Mouse (Mus musculus) megakaryocyte, embryonic 14.5 days (primary cell): ENCODE measurements at regions not wholly inside any gene's neighbourhood (a gene's known extent, or its start where the extent isn't known, plus 50 kb on each side); places are given as distances from the start of the nearest gene placed in this dataset.

Source experiments
- H3K27me3 ChIP-seq: replicated peaks from 2 replicates; pipeline ENCODE3; 2012; ENCODE audit warnings: inconsistent platforms
- H3K36me3 ChIP-seq: replicated peaks from 2 replicates; pipeline ENCODE3; 2012; ENCODE audit warnings: low read length, inconsistent platforms, mixed read lengths
- H3K4me1 ChIP-seq: 2 replicates; pipeline ENCODE4 v1.6.1; 2012; ENCODE audit warnings: inconsistent platforms
- H3K4me3 ChIP-seq: replicated peaks from 2 replicates; pipeline ENCODE3; 2012; ENCODE audit warnings: moderate library complexity, mild to moderate bottlenecking, inconsistent platforms
- H3K9me3 ChIP-seq: 2 replicates; pipeline ENCODE4 v1.6.1; 2012; ENCODE audit warnings: inconsistent platforms
- FLI1 ChIP-seq: IDR thresholded peaks from 2 replicates; pipeline ENCODE4 v1.6.1; 2012; ENCODE audit warnings: low read length, inconsistent platforms, mixed read lengths
- GATA1 ChIP-seq: IDR thresholded peaks from 3 replicates; pipeline ENCODE4 v1.6.1; 2012; ENCODE audit warnings: mixed read lengths, low read length, inconsistent platforms, borderline replicate concordance

DNA sequence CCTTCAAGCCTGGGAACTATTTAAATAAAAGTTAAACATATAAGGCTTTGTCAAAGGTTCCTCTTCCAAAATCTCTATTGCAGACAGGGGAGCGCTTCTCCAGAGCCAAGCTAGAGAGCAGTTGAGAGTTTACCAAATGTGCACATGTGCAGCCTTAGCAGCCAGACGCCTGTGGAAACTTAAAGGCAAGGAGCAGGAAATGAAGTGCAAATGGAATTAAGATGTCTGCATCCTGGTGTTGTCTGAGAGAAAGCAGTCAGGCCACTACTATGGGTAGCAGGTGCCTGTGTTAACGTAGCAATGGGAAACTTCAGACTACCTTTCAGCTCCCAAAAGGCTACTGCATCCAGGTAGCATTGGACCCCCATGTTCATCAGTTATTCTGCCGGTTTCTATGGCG is 282.4 kb upstream of the Hnrnpa3 start:
- Histone ChIP-seq H3K4me3 (no peak overlapping the region), H3K4me1 (no peaks in the 10 kb centered on the region), H3K9me3 (no peaks in the 10 kb centered on the region), H3K36me3 (no peaks in the 10 kb centered on the region), H3K27me3 (no peaks in the 10 kb centered on the region)
- TF ChIP-seq GATA1 (no peak), FLI1 (no peak)

DNA sequence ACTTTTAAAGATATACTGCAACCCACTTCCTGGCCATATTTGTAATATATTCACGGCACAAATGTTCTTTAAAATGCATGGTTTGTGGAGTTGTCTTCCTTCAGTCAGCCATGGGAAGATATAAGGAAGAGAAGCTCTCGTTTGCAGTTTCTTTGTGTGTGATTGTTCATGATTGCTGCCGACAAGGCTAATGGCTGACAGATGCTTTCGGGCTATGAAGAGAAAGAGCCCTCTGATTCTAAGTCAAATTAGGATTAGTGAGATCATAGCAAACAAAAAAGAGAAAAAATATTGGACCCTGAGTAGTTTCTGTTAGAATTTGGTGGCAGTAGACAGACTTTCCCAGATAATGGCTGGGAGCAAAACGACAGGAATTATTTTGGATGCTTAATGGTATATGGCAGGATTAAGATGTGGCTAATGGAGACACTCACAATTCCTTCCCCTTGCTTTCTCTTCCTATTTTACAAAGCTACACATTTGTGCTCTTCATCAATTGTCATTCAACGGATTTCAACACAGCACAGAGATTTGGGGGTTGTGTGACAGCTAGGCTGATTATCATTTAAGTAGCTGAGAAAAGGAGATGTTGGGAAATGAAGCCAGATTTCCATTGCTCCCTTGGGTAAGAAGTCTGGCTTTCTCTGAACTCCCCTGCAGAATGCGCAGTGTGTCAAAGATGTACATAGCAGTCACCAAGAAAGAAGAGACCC is 273.4 kb upstream of the Hnrnpa3 start:
- no peaks in the 10 kb centered on the region for H3K27me3 ChIP-seq
- no peaks in the 10 kb centered on the region for H3K36me3 ChIP-seq
- TF ChIP-seq FLI1 (no peak), GATA1 (no peak)
- no peak overlapping the region for H3K4me3 ChIP-seq
- no peaks in the 10 kb centered on the region for H3K4me1 ChIP-seq
- no peaks in the 10 kb centered on the region for H3K9me3 ChIP-seq

DNA sequence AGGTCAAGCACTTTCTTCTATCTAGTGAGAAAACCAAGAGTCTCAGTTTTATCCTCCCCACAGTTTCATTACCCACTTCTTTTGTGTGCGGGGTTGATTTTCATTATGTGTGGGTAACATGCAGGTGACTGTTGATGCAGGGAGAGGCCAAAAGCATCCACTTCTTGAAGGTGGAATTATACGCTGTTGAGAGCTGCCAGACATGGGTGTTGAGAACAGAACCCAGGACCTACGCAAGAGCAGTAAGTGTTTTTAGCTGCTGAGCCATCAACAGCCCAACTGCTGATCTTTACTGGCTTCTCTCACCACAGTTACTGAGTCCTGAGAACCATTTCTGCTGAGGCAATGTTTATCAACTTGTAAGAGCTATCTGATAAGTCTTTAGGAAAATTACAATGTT is 272.4 kb upstream of the Hnrnpa3 start:
- no peaks in the 10 kb centered on the region for H3K4me1 ChIP-seq
- no peaks in the 10 kb centered on the region for H3K36me3 ChIP-seq
- no peak for TF ChIP-seq GATA1
- no peak for TF ChIP-seq FLI1
- H3K27me3 ChIP-seq: no peaks in the 10 kb centered on the region
- no peaks in the 10 kb centered on the region for H3K9me3 ChIP-seq
- H3K4me3 ChIP-seq: no peak overlapping the region

DNA sequence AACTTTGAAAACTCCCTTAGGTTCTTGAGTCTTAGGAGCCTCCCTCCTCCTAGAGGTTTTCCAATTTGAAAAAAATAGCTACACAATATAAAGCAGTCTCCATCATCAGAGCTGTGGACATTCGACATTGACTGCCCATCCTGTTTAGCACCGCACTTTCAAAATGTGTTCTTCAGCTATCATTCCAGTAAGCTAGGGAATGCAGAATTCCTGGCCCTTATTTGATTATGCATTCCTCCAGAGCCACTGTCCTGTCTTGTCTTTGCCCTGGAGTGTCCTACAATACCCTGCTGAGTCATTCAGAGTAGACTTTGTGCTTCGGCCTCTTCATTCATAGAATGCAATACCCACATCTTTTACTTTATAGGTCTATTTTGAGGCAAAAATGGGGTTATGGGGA is 267.0 kb upstream of the Hnrnpa3 start:
- no peak overlapping the region for H3K4me3 ChIP-seq
- no peaks in the 10 kb centered on the region for H3K27me3 ChIP-seq
- no peaks in the 10 kb centered on the region for H3K4me1 ChIP-seq
- no peaks in the 10 kb centered on the region for H3K36me3 ChIP-seq
- no peaks in the 10 kb centered on the region for H3K9me3 ChIP-seq
- no peak for TF ChIP-seq GATA1
- no peak for TF ChIP-seq FLI1

DNA sequence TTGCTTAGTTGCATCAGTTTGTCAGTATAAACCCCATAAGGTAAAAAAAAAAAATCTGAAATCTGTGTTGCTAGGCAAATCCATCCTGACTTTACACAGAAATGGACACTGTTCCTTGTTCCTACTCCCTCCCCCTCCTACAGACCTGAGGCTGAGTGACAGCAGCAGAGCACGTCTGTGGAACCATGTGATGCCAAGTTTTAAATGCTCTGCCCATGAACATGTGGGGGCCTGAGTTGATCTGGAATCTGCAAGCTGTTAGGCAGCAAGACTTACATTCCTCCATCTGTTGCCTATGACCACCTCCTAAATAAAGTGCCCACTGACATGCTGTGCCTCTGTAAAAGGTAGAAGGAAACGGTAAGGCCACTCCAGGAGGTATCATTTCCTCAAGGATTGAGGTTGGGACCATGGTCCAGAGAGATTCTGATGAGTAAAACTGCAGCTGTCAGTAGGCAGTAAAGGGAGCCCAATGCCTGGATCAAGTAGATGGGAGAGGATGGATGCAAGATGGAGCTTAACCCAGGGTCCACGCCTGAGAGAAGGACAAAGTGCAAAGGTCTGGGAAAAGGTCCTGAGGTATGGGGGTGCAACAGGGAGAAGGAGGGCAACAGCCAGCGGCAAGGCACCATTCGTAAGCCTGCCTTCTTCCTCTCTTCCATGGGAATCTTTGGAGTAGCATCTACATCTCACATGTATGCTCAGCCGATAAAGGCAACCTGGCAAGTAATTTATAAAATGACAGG is 264.0 kb upstream of the Hnrnpa3 start:
- H3K9me3 ChIP-seq: no peaks in the 10 kb centered on the region
- H3K36me3 ChIP-seq: no peaks in the 10 kb centered on the region
- no peak for TF ChIP-seq FLI1
- TF ChIP-seq GATA1: no peak
- H3K27me3 ChIP-seq: no peaks in the 10 kb centered on the region
- H3K4me3 ChIP-seq: no peak overlapping the region
- no peaks in the 10 kb centered on the region for H3K4me1 ChIP-seq

DNA sequence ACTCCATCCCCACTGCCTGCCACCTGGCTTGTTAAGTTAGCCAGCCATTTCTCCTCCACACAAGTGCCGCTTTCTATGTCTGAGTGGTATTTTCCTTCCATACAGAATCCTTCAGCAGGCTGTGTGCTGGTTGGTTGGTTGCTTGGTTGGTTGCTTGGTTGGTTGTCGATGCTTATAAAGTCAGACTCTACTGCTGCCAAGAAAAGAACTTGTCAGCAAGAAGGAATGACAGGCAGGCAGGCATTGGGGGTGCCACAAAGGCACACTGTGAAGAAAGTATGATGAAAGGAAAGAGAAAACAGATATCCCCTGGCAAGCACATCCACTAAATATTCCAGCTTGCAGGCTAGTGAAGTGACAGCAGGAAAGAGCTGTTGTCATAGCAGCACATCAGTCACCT is 263.0 kb upstream of the Hnrnpa3 start:
- Histone ChIP-seq H3K9me3 (no peaks in the 10 kb centered on the region), H3K27me3 (no peaks in the 10 kb centered on the region), H3K4me3 (no peak overlapping the region), H3K36me3 (no peaks in the 10 kb centered on the region), H3K4me1 (no peaks in the 10 kb centered on the region)
- TF ChIP-seq FLI1: no peak
- TF ChIP-seq GATA1: no peak

DNA sequence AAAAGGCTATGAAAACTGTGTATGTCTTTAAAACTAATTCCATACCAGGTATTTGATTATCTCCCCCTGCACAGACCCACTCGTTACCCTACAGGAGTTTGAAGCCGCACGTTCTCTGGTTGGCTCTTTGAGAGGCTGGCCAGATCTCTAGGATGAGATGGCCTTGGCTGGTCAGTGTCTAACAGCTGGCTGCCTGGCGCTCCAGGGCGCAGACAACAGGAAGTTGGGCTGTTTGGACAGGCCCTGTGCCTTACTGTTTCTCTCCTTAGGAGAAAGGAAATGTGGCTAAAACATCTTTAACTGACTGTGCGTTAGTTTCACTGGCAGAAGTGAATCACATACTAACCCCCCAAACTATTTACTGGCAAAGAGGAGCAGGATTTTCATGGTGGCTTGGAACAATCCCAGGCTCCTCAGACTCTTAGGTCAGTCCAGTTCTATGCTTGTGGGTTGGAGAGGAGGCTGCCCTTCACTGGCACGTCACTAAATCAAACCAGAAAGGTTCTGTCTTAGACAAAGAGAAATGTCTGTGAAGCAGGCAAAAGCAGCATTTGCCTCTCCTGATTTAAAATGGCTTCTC is 258.7 kb upstream of the Hnrnpa3 start:
- Histone ChIP-seq H3K27me3 (no peaks in the 10 kb centered on the region), H3K9me3 (no peaks in the 10 kb centered on the region), H3K36me3 (no peaks in the 10 kb centered on the region), H3K4me3 (no peak overlapping the region), H3K4me1 (no peaks in the 10 kb centered on the region)
- TF ChIP-seq GATA1 (no peak), FLI1 (no peak)

DNA sequence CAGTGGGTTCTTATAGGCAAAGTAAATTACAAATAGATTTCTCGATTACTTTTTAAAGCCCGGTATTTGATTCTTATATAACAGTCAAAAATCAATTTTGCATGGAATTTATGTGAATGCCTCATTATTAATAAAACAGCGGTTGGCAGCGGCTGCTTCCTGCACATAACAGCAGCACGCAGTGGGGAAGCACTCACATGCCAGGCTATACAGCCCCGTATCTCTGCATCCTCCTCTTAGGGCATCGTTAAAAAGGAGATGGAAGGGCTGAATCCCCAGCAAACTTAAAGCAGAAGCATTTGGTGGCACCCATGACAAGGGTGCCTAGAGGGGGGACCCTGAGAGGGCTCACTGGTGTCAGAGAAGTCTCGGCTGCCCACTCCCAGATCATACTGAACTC is 255.3 kb upstream of the Hnrnpa3 start:
- TF ChIP-seq FLI1 (no peak), GATA1 (no peak)
- Histone ChIP-seq H3K4me1 (no peaks in the 10 kb centered on the region), H3K27me3 (no peaks in the 10 kb centered on the region), H3K4me3 (no peak overlapping the region), H3K9me3 (no peaks in the 10 kb centered on the region), H3K36me3 (no peaks in the 10 kb centered on the region)

DNA sequence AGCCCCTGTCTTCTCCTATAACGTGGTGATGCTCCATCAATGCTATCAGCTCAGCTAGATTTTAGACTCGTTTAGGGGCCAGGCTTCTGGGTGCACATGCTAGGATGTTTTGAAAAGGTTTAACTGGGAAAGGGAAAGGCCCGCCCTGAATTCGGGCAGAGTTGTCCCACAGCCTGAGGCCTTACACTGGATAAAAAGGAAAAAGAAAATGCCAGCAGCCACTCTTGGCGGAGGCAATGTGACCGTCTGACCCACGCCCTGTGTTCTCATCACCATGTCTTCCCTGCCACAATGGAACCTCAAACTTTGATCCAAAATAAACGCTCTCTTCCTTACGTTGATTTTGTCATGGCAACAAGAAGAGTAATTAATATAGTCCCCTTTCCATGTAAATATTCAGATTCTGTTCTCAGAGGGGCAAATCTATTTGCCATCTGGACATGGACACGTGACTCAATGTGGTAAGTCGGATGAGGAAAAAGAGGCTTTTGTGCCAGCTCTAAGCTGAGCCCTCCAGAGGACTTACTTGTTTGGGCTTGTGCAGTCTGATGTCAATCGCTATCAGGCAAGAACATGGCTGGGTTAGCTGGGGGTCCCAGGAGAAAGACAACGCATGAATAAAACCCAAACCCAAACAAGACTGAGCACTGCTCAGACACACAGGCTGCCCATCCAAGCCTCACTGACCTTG is 253.4 kb upstream of the Hnrnpa3 start:
- H3K27me3 ChIP-seq: no peaks in the 10 kb centered on the region
- no peak overlapping the region for H3K4me3 ChIP-seq
- H3K36me3 ChIP-seq: no peaks in the 10 kb centered on the region
- H3K4me1 ChIP-seq: no peaks in the 10 kb centered on the region
- H3K9me3 ChIP-seq: no peaks in the 10 kb centered on the region
- TF ChIP-seq GATA1 (no peak), FLI1 (no peak)

DNA sequence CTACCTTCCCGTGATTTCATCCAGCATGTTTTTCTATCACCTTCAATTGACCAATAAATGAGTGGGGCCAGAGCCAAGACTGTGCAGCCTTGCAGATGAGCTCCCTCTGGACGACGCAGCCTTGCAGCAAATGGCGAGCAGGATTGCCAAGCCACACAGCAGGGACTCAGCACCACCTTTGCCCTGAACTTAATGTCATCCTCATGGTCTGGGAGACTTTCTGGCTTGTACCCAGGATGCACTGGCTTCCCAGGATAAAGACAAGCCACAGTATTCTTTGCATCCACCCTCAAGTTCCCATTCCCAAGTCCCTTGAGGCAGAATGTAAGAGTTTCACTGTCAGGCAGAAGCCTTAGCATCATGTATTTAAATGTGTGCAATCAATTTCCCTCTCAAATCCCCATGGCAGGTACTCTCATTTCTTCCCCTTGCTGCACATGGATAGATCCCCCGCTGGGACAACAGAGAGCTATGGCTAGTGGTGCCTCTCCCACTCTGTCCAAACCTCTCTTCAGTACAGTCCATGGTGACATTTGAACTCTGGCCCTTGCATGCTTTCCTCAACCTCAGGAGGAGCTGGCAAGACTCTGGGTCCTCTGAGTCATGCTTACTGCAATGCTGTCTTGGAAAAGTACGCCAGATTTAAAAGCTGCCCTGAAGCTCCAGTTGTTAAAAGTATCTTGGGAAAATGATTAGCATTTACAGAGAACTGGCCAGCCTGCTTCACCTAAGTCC is 252.2 kb upstream of the Hnrnpa3 start:
- H3K4me3 ChIP-seq: no peak overlapping the region
- H3K9me3 ChIP-seq: no peaks in the 10 kb centered on the region
- no peaks in the 10 kb centered on the region for H3K4me1 ChIP-seq
- TF ChIP-seq GATA1 (no peak), FLI1 (no peak)
- no peaks in the 10 kb centered on the region for H3K27me3 ChIP-seq
- no peaks in the 10 kb centered on the region for H3K36me3 ChIP-seq
